In genomic region chr4:62023120-62023519, GRCm38 (mm10) we compare ENCODE assay signal across 24 mouse cellular contexts. TPM values are rescaled to one million over a fixed set of nuclear protein-coding genes. Genes with fewer than 3 reads are reported as not detected.
"Had no signal": no experiment of that assay in that cellular context is flagged by ENCODE, and none has a peak within 500 bp of the region (broad histone marks: within the 10 kb centered on the region; RNA-seq: fewer than 3 reads in every experiment).

No protein-coding gene starts in this region.

- H3K4me1 ChIP-seq: lung, embryonic 15.5 days; megakaryocyte, embryonic 14.5 days; midbrain, embryonic 13.5 days; midbrain, embryonic 15.5 days; neural tube, embryonic 12.5 days; stomach, embryonic 15.5 days had no signal

- H3K36me3 ChIP-seq: lung, embryonic 15.5 days; midbrain, embryonic 13.5 days; midbrain, embryonic 15.5 days; neural tube, embryonic 12.5 days; stomach, embryonic 15.5 days had no signal

- DNase-seq: lung, adult 2 months; lung, postnatal 14 days; lung, postnatal 36 days; right cerebral cortex, postnatal 14 days; thymus, adult 2 months; thymus, postnatal 14 days; thymus, postnatal 36 days had no signal

- H3K27me3 ChIP-seq: lung, embryonic 15.5 days; megakaryocyte, embryonic 14.5 days; midbrain, embryonic 13.5 days; midbrain, embryonic 15.5 days; neural tube, embryonic 12.5 days; stomach, embryonic 15.5 days had no signal

- H3K9ac ChIP-seq: lung, embryonic 15.5 days; midbrain, embryonic 13.5 days; midbrain, embryonic 15.5 days; neural tube, embryonic 12.5 days; stomach, embryonic 15.5 days had no signal

- H3K27ac ChIP-seq: lung, embryonic 15.5 days; macrophage; midbrain, embryonic 13.5 days; midbrain, embryonic 15.5 days; neural tube, embryonic 12.5 days; stomach, embryonic 15.5 days; stomach, postnatal 0 days had no signal

- H3K4me3 ChIP-seq: lung, embryonic 15.5 days; megakaryocyte, embryonic 14.5 days; midbrain, embryonic 13.5 days; midbrain, embryonic 15.5 days; neural tube, embryonic 12.5 days; stomach, embryonic 15.5 days had no signal

RNA-seq across cellular contexts. Expression of gene Mup20, which starts 30.8 kb away (rescaled TPM):
- total RNA-seq: megakaryocyte progenitor cell, adult 5-6 weeks; midbrain, postnatal 0 days; monocyte, adult 5-6 weeks; neutrophil, adult 5-6 weeks had no signal
- polyA plus RNA-seq: lung, embryonic 15.5 days; lung, postnatal 0 days; macrophage; midbrain, embryonic 11.5 days; midbrain, embryonic 13.5 days; midbrain, embryonic 15.5 days; midbrain, postnatal 0 days; neural tube, embryonic 12.5 days; neural tube, embryonic 14.5 days; spleen, adult 2 months; stomach, embryonic 15.5 days; stomach, postnatal 0 days; testis, adult 2 months had no signal
